Mouse (Mus musculus) 416B (cell line): ENCODE data around the gene Nop53.
"Not testable (repeated sequence)": the region's sequence is repeated elsewhere in the genome, so short reads cannot be mapped to it uniquely, and the experiment has no call there.

Source experiments
- DNase-seq: peaks from one replicate; pipeline ENCODE4 v3.0.0; 2011; ENCODE audit warnings: low read depth

Nop53 gene

GRCm38 (mm10) chr7:15919947-15920346 lies 25.9 kb downstream of the Nop53 start:
- no peak for DNase-seq

GRCm38 (mm10) chr7:15918371-15918770 lies 27.5 kb downstream of the Nop53 start:
- DNase-seq, result no peak

DNA sequence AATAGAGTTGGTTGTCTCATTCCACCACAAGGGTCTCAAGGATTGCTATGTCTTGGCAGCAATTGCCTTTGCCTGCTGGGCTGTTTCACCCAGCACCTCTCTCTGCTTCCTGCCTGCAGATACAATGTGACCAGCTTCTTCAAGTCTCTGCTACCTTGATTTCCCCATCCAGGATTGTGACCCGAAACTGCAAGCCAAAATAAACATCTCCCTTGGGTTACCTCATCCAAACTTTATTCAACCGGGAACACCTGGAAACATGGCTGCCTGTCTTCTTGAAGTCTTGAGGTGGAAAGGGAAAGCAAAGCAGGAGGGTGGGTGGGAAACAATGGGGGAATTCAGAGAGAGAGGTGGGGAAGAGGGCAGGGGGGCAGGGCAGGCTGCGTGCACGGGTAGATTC lies 28.9 kb downstream of the Nop53 start:
- no peak for DNase-seq

DNA sequence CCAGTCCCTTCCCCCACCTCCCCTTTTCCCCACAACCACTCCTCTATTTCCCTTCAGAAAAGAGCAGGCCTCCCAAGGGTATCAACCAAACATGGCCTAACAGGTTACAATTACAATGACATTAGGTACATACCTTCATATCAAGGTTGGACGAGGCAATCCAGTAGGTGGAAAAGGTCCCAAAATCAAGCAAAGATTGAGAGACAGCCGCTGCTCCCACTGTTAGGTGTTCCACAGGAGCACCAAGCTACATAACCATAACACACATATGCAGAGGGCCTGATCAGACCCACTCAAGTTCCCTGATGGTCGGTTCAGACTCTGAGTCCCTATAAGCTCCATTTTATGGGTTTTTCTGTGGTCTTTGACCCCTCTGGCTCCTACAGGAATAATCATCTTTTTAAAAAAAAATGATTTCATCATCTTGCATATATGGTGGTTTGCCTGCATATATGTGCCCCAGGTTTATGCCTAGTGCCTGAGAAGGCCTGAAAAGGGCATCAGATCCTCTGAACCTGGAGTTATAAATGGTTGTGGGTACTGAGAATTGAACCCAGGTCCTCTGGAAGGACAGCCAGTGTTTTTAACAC lies 29.6 kb downstream of the Nop53 start:
- no peak for DNase-seq

DNA sequence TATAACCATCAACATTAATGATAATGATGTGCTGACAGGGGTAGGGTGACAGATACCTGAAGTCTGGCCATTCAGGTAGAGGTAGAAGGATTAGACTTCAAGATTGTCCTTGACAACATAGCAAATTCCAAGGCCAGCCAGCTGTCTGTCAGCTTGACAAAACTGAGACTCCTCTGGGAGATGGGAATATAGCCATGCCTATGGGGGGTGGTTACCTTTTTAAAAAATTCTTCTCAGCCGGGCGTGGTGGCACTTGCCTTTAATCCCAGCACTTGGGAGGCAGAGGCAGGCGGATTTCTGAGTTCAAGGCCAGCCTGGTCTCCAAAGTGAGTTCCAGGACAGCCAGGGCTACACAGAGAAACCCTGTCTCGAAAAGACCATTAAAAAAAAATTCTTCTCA lies 30.2 kb downstream of the Nop53 start:
- DNase-seq, result not testable (repeated sequence)

DNA sequence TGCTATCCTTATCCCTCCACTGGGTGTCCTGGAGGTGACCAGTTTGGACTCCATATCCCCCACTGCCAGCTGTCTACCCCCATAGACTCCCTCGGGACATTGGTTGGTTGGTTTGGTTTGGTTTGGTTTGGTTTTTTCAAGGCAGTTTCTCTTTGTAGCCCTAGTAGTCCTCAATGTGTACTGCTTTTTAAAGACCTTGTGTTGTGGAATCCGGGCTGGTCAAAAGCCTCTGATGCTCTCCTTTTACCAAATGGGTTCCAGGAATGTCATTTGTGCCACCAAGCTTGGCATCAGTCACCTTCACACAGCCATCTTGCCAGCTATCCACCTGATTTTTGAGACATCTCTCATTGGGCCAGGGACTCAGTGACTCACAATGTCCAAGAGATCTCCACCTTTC lies 31.1 kb downstream of the Nop53 start:
- DNase-seq, result no peak

DNA sequence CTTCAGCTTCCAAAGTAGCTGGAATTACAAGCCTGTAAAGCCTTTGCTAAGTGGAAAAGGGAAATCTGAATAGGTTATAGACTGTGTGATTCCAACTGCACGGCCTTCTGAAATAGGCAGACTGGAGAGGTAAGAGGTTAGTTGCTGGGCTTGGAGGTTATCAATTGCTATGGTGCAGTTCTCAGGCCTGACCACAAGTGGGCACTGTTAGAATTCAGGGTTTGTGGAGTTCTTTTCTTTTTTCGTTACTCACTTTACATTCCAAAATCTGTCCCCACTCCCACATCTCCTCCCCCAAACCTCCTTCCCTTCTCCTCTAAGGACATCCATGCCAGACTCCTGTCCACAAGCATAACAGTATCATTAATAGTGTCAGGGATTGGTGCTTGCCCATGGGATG lies 31.6 kb downstream of the Nop53 start:
- DNase-seq, result peak; percentile 62

DNA sequence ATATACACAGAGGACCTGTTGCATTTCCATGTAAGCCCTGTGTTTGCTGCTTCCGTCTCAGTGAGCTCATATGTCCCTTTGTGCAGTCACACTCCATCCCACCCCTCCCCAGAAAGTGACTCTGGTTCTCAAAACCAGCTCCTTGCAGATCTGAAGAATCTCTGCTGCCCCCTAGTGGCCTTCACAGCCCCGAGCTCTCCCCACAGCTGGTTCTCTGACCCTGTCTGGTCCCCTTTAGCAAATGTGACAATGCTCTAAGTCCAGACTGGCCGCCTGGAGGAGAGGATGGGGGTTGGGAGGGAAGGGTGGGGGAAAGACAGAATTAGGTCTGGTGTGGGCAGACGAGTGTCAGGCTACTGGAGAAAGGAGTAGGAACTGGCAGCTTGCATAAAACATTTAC lies 33.7 kb downstream of the Nop53 start:
- DNase-seq, result peak; percentile 85

- DNase-seq, result no peak
Observed at GRCm38 (mm10) chr7:15910521-15910920, 35.4 kb downstream of the Nop53 start.

DNA sequence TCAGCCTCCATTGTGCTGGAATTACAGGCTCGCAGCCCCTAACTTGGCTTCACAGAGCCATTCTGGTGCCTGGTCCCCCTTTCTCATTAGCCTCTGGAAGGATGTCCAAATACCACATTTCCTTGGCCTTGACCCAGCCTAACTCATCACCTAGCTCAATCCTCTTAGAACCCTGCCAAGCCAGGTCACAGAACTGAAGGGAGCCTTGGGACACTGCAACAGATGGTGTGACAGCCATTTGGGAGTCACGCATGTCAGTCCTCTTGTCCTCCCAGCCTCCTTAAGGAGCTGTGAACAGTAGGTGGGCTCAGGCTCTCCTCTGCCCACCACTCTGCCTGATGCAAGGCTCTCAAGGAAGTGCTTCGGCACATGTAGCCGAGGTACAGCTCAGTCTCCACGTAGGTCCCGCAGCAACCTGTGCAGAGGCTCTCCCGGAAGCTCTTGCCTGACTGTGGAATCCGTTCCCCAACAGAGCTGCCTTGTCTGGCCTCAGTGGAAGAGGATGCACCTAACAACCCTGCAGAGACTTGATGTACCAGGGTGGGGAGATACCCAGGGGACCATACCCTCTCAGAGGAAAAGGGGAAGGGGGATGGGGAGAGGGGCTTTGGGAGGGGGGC lies 37.8 kb downstream of the Nop53 start:
- DNase-seq, result no peak

- DNase-seq, result no peak
Observed at GRCm38 (mm10) chr7:15906602-15907001, 39.3 kb downstream of the Nop53 start.

GRCm38 (mm10) chr7:15905861-15906260 lies 40.0 kb downstream of the Nop53 start:
- no peak for DNase-seq

- no peak for DNase-seq
Observed at GRCm38 (mm10) chr7:15901366-15902048, 44.4 kb downstream of the Nop53 start.

DNA sequence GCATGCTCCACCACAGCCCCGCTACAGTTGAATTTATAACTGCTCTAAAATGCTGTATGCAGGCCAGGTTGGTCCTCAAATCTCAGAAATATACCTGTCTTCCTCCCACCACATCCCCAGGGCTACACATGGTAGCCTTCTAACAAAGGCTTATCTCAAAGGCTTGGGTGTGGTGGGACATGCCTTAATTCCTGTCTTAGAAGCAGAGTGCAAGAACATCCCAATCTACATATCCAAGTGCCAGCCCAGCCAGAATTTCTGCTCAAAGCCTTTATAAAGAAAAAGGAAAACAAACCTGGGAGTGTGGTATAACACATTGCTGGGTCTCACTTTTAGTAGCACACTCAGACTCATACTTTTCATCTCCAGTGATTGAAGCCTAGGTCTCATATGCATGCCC lies 51.6 kb downstream of the Nop53 start:
- no peak for DNase-seq
